Mouse (Mus musculus) urinary bladder, adult 2 months (tissue): ENCODE results near the gene 3110082J24Rik. TPM values are rescaled to one million over a fixed set of nuclear protein-coding genes. Genes with fewer than 3 reads are reported as not detected.

ENCODE experiments used
- DNase-seq: peaks from one replicate; pipeline ENCODE4 v3.0.0; 2022; ENCODE audit warnings: low spot score
- polyA plus RNA-seq: library from polyadenylated mRNA; depleted of rRNA; stranded (reverse); fragments of >200 nt; gene quantifications from 2 replicates; pipeline ENCODE4 v1.2.3, GENCODE M21; 2012; rRNA removed

The 3110082J24Rik gene
- polyA plus RNA-seq, result not detected in 2 replicates

DNA sequence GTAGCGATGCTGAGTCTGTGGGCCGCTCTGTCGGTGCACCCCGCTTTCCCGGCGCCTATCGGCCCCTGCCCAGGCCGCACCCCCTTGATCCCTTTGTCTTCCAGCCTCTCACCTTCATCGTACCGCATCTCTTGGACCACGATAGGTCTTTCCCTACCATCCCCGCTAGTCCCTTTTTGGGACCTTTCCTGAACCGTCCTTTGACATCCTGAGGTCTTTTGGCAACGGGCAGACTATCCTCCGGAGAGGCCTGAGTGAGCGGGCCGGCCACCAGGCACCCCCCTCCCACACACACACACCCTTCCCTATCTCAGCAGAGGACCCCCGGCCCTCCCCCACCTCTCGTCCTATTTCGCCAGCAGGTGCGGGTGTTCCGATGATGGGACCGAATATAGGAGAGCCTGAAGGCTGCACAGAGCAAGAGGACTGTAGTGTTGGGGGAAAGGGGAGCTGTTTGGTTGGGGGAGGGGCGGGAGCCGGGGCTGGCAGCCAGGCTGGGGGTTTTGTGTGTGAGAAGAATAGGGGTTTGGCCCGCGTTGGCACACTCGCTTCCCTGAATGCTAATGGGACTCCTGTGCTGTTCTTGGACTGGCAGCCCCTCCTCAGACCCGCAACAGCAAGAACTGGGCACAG lies at the start of gene 3110082J24Rik:
Gene 3110082J24Rik (minus strand): TSS at position 419 of the 633 bp plus-strand sequence.
- DNase-seq, result peak; percentile 15

DNA sequence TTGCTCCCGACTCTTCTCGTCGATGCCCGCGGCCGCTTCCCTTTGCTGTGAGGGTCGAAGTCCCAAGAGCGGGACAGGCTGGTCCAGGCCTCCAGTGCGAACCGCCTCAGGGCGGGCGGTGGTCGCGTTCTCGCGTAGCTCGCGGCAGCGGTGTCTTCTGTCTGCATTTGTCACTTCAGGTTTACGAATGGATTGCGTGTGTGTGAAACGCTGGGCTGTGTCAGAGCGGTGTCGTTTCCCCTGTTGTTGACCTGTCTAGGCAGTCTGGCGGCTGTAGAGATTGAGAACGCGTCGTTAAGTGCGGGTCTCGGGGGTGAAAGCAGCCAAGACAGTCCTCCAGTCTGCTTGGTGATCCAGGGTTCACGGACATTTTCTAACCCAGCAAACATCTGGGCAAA lies 49.5 kb upstream of the 3110082J24Rik start:
- no peak for DNase-seq

GRCm38 (mm10) chr5:30154474-30155394 lies 48.8 kb upstream of the 3110082J24Rik start, which contains the start of the genes Hadha and Hadhb:
Gene Hadha (minus strand): TSS chr5:30155162.
Gene Hadhb (plus strand): TSS chr5:30155248.
- peak; percentile 98 for DNase-seq

GRCm38 (mm10) chr5:30154013-30154412 lies 48.1 kb upstream of the 3110082J24Rik start:
- no peak for DNase-seq

DNA sequence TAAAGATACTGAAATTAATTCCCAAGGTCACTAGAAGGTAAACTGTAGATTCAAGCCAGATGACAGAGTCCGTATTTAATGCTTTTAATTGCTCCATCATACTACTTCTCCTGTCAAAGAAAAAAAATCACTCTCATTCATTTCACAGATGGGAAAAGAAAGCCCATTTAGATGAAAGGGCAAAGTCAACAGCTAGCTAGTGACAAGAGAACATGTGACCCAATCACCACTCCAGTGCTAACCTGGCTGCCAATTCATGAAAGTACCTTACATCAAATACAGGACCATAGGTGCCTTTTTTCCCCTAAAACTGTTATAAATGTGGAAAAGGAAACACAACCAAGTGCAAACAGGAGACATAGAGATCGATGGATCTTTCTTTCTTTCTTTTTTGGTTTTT lies 47.3 kb upstream of the 3110082J24Rik start:
- no peak for DNase-seq

DNA sequence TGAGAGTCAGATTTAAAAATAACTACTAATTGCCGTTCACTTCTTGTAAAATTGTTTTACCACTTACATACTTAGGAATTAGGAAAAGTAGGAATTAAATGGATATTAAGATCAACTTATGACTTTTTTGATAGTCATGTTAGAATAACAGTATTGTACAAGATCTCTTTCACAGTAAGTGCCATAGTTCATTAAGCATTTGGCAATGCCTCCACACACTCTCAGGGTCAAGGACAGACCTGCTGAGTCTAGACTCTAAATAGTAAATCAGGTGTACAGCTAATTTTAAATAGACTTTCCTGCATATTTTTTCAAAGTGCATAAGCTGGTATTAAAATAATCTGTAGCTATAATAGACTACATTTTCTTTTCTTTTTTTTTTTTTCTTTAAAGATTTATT lies 46.5 kb upstream of the 3110082J24Rik start:
- DNase-seq, result no peak

- no peak for DNase-seq
Measured at GRCm38 (mm10) chr5:30152007-30152406, 46.1 kb upstream of the 3110082J24Rik start.

GRCm38 (mm10) chr5:30148133-30148920 lies 42.4 kb upstream of the 3110082J24Rik start:
- no peak for DNase-seq

DNA sequence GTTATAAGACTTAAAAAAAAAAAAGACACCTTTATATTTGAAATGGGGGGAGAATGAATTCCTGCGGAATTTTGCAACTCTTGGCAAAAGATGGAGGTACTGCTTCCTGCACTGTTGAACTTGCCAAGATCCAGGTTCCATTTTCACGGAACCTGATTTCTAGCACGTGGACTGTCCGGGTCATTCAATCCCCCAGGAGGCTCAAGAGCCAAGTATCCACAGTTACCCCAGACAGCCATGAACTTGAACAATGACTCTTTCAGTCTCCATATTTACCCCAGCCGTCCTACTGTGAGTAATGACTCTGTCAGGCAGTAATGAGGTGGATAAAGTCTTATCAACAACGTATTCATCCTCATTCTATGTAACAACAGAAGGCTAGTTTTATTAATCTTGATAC lies 40.6 kb upstream of the 3110082J24Rik start:
- no peak for DNase-seq

GRCm38 (mm10) chr5:30138193-30138592 lies 32.3 kb upstream of the 3110082J24Rik start:
- no peak for DNase-seq

GRCm38 (mm10) chr5:30137271-30137670 lies 31.4 kb upstream of the 3110082J24Rik start:
- no peak for DNase-seq

GRCm38 (mm10) chr5:30135711-30136231 lies 29.9 kb upstream of the 3110082J24Rik start:
- DNase-seq, result no peak

- no peak for DNase-seq
Measured at GRCm38 (mm10) chr5:30132173-30132572, 26.3 kb upstream of the 3110082J24Rik start.

- DNase-seq, result no peak
Measured at GRCm38 (mm10) chr5:30131246-30131645, 25.4 kb upstream of the 3110082J24Rik start.

- DNase-seq, result no peak
Measured at GRCm38 (mm10) chr5:30128680-30129079, 22.8 kb upstream of the 3110082J24Rik start.

DNA sequence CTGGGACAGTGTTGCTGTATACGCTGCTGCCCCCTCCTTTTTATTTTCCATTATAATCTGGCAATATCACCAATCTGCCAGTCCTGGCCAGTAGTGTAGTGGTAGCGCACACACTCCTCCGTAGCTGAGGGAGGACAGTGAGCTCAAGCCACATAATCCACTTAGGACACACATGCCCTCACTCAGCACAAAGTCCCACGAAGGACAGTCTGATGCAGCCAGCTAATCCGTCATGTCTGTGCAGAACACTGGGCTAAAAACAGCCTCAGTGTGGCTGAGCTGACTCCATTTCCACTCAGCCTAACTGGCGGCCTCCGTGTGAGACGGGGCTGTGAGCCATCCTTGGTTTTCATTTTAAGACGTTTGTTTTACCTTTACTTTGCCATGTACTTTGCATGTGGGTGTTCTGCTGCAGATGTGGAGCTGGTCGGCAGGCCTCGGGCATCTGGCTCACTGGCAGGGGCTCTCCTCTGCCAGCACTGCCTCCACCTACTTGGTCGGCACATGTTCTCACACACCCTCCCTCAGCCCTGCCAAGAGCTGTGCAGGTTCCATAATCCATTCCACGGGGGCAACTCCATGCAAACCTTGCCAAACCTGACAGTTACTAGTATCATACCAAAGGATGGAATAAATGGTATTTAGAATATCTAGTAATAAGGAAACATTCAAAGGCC lies 22.2 kb upstream of the 3110082J24Rik start:
- DNase-seq, result no peak

- no peak for DNase-seq
Measured at GRCm38 (mm10) chr5:30126756-30127155, 20.9 kb upstream of the 3110082J24Rik start.

GRCm38 (mm10) chr5:30125587-30125986 lies 19.7 kb upstream of the 3110082J24Rik start:
- DNase-seq, result no peak

GRCm38 (mm10) chr5:30122481-30122880 lies 16.6 kb upstream of the 3110082J24Rik start:
- no peak for DNase-seq

- no peak for DNase-seq
Measured at GRCm38 (mm10) chr5:30120106-30120505, 14.2 kb upstream of the 3110082J24Rik start.

DNA sequence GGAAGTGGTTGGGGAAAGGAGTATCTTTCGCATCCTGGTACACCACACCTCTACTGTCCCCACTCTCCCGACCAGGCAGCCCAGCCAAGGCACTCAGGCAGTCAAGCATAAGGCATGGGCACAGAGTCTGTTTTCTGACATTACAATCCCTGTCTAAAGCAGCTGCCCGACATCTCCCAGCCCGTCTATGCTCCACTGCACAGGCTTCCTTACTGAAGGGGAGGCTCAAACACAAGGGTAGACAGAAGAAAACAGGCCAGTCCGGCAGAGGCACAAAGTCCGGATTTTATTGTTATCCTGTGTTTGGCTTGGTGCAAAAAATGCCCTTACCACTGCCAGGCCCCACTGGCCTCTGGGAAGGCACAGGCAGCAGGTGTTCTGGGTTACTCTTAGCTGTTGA lies 13.3 kb upstream of the 3110082J24Rik start:
- no peak for DNase-seq
